Mouse (Mus musculus) heart, embryonic 13.5 days (tissue): ENCODE data around the gene Sept12. TPM values are rescaled to one million over a fixed set of nuclear protein-coding genes. Genes with fewer than 3 reads are reported as not detected.

Source experiments
- ATAC-seq: fragments of 200-750 bp; cut with Nextera tagmentation; 2 replicates; pipeline ENCODE4 v1.8.0; 2017; ENCODE audit warnings: moderate TSS enrichment; ENCODE audit not compliant: insufficient number of reproducible peaks, low FRiP score, low TSS enrichment; ENCODE audit errors: extremely low read depth
- H3K27ac ChIP-seq: fragments of 300-500 bp; sonication (generic); replicated peaks from 2 replicates; pipeline ENCODE4 v1.5.1; 2015; ENCODE audit warnings: moderate library complexity, mild to moderate bottlenecking, inconsistent platforms
- H3K27me3 ChIP-seq: fragments of 300-500 bp; sonication (generic); replicated peaks from 2 replicates; pipeline ENCODE4 v1.6.1; 2015; ENCODE audit warnings: mild to moderate bottlenecking, inconsistent platforms
- H3K36me3 ChIP-seq: fragments of 300-500 bp; sonication (generic); 2 replicates; pipeline ENCODE4 v1.6.1; 2015; ENCODE audit warnings: mild to moderate bottlenecking, inconsistent platforms
- H3K4me1 ChIP-seq: fragments of 300-500 bp; sonication (generic); 2 replicates; pipeline ENCODE4 v1.6.1; 2015; ENCODE audit warnings: inconsistent platforms
- H3K4me2 ChIP-seq: fragments of 300-500 bp; sonication (generic); 2 replicates; pipeline ENCODE4 v1.6.1; 2015; ENCODE audit warnings: inconsistent platforms, mild to moderate bottlenecking, moderate library complexity
- H3K4me3 ChIP-seq: fragments of 300-500 bp; sonication (generic); 2 replicates; pipeline ENCODE4 v1.5.1; 2015; ENCODE audit warnings: moderate library complexity, mild to moderate bottlenecking, inconsistent platforms
- H3K9ac ChIP-seq: fragments of 300-500 bp; sonication (generic); 2 replicates; pipeline ENCODE4 v1.6.1; 2015; ENCODE audit warnings: inconsistent platforms, mild to moderate bottlenecking, moderate library complexity
- H3K9me3 ChIP-seq: fragments of 300-500 bp; sonication (generic); 2 replicates; pipeline ENCODE4 v1.6.1; 2016; ENCODE audit warnings: inconsistent platforms
- WGBS: fragments of 180-500 bp; shearing (Covaris S2); methylation state at CpG from one replicate; pipeline ENCODE4 v1.1.7; 2015; ENCODE audit warnings: mixed read lengths; 5-methylcytosine and 5-hydroxymethylcytosine counted together
- polyA plus RNA-seq: library from polyadenylated mRNA; unstranded; fragments of >200 nt; fragmentation: Nextera tagmentation; extraction: Ambion mirVana; gene quantifications from 2 replicates; pipeline ENCODE4 v1.2.1, GENCODE M21; 2015

Sept12 gene
- polyA plus RNA-seq, 1 experiment from 2014 or later, result not detected

- H3K4me3 ChIP-seq, result no peak overlapping the region
- no peaks in the 10 kb centered on the region for H3K4me1 ChIP-seq
- WGBS, result 88% methylated on average over 4 of the region's 4 CpGs
- no peak overlapping the region for H3K9ac ChIP-seq
- no peaks in the 10 kb centered on the region for H3K9me3 ChIP-seq
- H3K4me2 ChIP-seq, result no peak overlapping the region
- no peak for ATAC-seq
- H3K36me3 ChIP-seq, result peaks cover 91% of the 10 kb centered on the region
- H3K27me3 ChIP-seq, result no peaks in the 10 kb centered on the region
- no peak overlapping the region for H3K27ac ChIP-seq
Measured at GRCm38 (mm10) chr16:4947378-4947777, 50.3 kb downstream of the Sept12 start.

- peaks cover 91% of the 10 kb centered on the region for H3K36me3 ChIP-seq
- no peaks in the 10 kb centered on the region for H3K9me3 ChIP-seq
- no peak overlapping the region for H3K27ac ChIP-seq
- no peak overlapping the region for H3K4me3 ChIP-seq
- no peak for ATAC-seq
- no peak overlapping the region for H3K9ac ChIP-seq
- WGBS, result 84% methylated on average over 3 of the region's 3 CpGs
- no peak overlapping the region for H3K4me2 ChIP-seq
- no peaks in the 10 kb centered on the region for H3K27me3 ChIP-seq
- no peaks in the 10 kb centered on the region for H3K4me1 ChIP-seq
Measured at GRCm38 (mm10) chr16:4946155-4946554, 51.5 kb downstream of the Sept12 start.

- no peak overlapping the region for H3K27ac ChIP-seq
- no peaks in the 10 kb centered on the region; the same call in 1 of the 2 replicates for H3K4me1 ChIP-seq
- H3K27me3 ChIP-seq, result no peaks in the 10 kb centered on the region
- no peak overlapping the region for H3K4me2 ChIP-seq
- H3K36me3 ChIP-seq, result peaks cover 91% of the 10 kb centered on the region
- no peaks in the 10 kb centered on the region for H3K9me3 ChIP-seq
- no peak overlapping the region for H3K4me3 ChIP-seq
- no peak for ATAC-seq
- WGBS, result 70% methylated on average over 4 of the region's 4 CpGs
- H3K9ac ChIP-seq, result no peak overlapping the region
Measured at GRCm38 (mm10) chr16:4945415-4945814, 52.2 kb downstream of the Sept12 start.

- H3K9me3 ChIP-seq, result no peaks in the 10 kb centered on the region
- H3K9ac ChIP-seq, result no peak overlapping the region
- no peaks in the 10 kb centered on the region for H3K27me3 ChIP-seq
- no peak overlapping the region for H3K27ac ChIP-seq
- no peak overlapping the region for H3K4me3 ChIP-seq
- no peak overlapping the region for H3K4me2 ChIP-seq
- ATAC-seq, result no peak
- peaks cover 12% of the 10 kb centered on the region for H3K4me1 ChIP-seq
- H3K36me3 ChIP-seq, result peaks cover 84% of the 10 kb centered on the region
- 86% methylated on average over 3 of the region's 3 CpGs for WGBS
Measured at GRCm38 (mm10) chr16:4943431-4943830, 54.2 kb downstream of the Sept12 start.

GRCm38 (mm10) chr16:4942868-4943267, 54.8 kb downstream of the Sept12 start:
- Histone ChIP-seq H3K9me3 (no peaks in the 10 kb centered on the region), H3K27me3 (no peaks in the 10 kb centered on the region), H3K36me3 (peaks cover 81% of the 10 kb centered on the region), H3K27ac (no peak overlapping the region), H3K4me2 (no peak overlapping the region), H3K4me1 (peaks cover 15% of the 10 kb centered on the region), H3K4me3 (no peak overlapping the region), H3K9ac (no peak overlapping the region)
- WGBS, result 89% methylated on average over 8 of the region's 8 CpGs
- ATAC-seq, result no peak

GRCm38 (mm10) chr16:4941016-4941415, 56.6 kb downstream of the Sept12 start:
- Histone ChIP-seq H3K4me2 (no peak overlapping the region), H3K27ac (no peak overlapping the region), H3K9ac (no peak overlapping the region), H3K4me1 (peaks cover 21% of the 10 kb centered on the region), H3K9me3 (no peaks in the 10 kb centered on the region), H3K27me3 (no peaks in the 10 kb centered on the region), H3K4me3 (no peak overlapping the region), H3K36me3 (peaks cover 81% of the 10 kb centered on the region)
- ATAC-seq, result no peak

- Histone ChIP-seq H3K4me3 (no peak overlapping the region), H3K4me1 (peaks cover 26% of the 10 kb centered on the region), H3K9ac (0 out of 2 replicates have a peak overlapping the region, but pooled peaks have one; percentile 93), H3K27ac (no peak overlapping the region), H3K27me3 (no peaks in the 10 kb centered on the region), H3K9me3 (no peaks in the 10 kb centered on the region), H3K36me3 (peaks cover 82% of the 10 kb centered on the region), H3K4me2 (peak overlapping the region; percentile 86)
- WGBS, result 85% methylated on average over 10 of the region's 10 CpGs
- no peak for ATAC-seq
Measured at GRCm38 (mm10) chr16:4940311-4940850, 57.3 kb downstream of the Sept12 start.

GRCm38 (mm10) chr16:4939412-4939811, 58.2 kb downstream of the Sept12 start:
- H3K4me3 ChIP-seq, result peak overlapping the region; percentile 74
- no peaks in the 10 kb centered on the region for H3K27me3 ChIP-seq
- H3K9me3 ChIP-seq, result no peaks in the 10 kb centered on the region
- H3K9ac ChIP-seq, result peak overlapping the region; percentile 93
- peak overlapping the region; percentile 86 for H3K4me2 ChIP-seq
- H3K36me3 ChIP-seq, result peaks cover 82% of the 10 kb centered on the region
- peak; percentile 48; the same call in 1 of the 2 replicates for ATAC-seq
- H3K4me1 ChIP-seq, result peaks cover 26% of the 10 kb centered on the region
- 2% methylated on average over 16 of the region's 16 CpGs for WGBS
- H3K27ac ChIP-seq, result peak overlapping the region; percentile 77

GRCm38 (mm10) chr16:4938989-4939388, 58.7 kb downstream of the Sept12 start:
- ATAC-seq, result peak; percentile 78
- Histone ChIP-seq H3K4me1 (peaks cover 26% of the 10 kb centered on the region), H3K27me3 (no peaks in the 10 kb centered on the region), H3K4me2 (peak overlapping the region; percentile 86), H3K36me3 (peaks cover 83% of the 10 kb centered on the region), H3K9me3 (no peaks in the 10 kb centered on the region), H3K4me3 (peak overlapping the region; percentile 74), H3K9ac (peak overlapping the region; percentile 93), H3K27ac (peak overlapping the region; percentile 77)
- 0% methylated on average over 28 of the region's 28 CpGs for WGBS

GRCm38 (mm10) chr16:4938461-4938860, 59.2 kb downstream of the Sept12 start, which contains the start of gene Nudt16l1:
Gene Nudt16l1, plus strand, starts transcription at chr16:4938761.
- peak within 1 kb of the TSS; percentile 74 for H3K4me3 ChIP-seq
- H3K9ac ChIP-seq, result peak within 1 kb of the TSS; percentile 93
- peak within 1 kb of the TSS; percentile 86 for H3K4me2 ChIP-seq
- no peak; the same call in 1 of the 2 replicates for ATAC-seq
- no peaks in the 10 kb centered on the region for H3K9me3 ChIP-seq
- WGBS, result 3% methylated on average over 2 of the region's 2 CpGs
- peaks cover 83% of the 10 kb centered on the region for H3K36me3 ChIP-seq
- H3K27me3 ChIP-seq, result no peaks in the 10 kb centered on the region
- H3K4me1 ChIP-seq, result peaks cover 26% of the 10 kb centered on the region
- peak within 1 kb of the TSS; percentile 77 for H3K27ac ChIP-seq

GRCm38 (mm10) chr16:4937351-4938190, 60.1 kb downstream of the Sept12 start:
- Histone ChIP-seq H3K9me3 (no peaks in the 10 kb centered on the region), H3K4me2 (no peak overlapping the region), H3K4me1 (peaks cover 31% of the 10 kb centered on the region), H3K9ac (no peak overlapping the region), H3K4me3 (no peak overlapping the region), H3K36me3 (peaks cover 83% of the 10 kb centered on the region), H3K27me3 (no peaks in the 10 kb centered on the region), H3K27ac (no peak overlapping the region)
- 84% methylated on average over 8 of the region's 8 CpGs for WGBS
- ATAC-seq, result no peak
